Mouse (Mus musculus) limb, embryonic 11.5 days (tissue): ENCODE data around the gene Epb41l2. TPM values are rescaled to one million over a fixed set of nuclear protein-coding genes. Genes with fewer than 3 reads are reported as not detected.

Source experiments
- ATAC-seq: fragments of 200-750 bp; cut with Nextera tagmentation; 2 replicates; pipeline ENCODE4 v1.8.0; 2017; ENCODE audit warnings: low read depth; ENCODE audit not compliant: insufficient number of reproducible peaks, low FRiP score, low TSS enrichment
- DNase-seq: peaks from one replicate; pipeline ENCODE4 v3.0.0-alpha.2; 2015; ENCODE audit warnings: low spot score
- H3K27ac ChIP-seq: fragments of 300-500 bp; sonication (generic); replicated peaks from 2 replicates; pipeline ENCODE4 v1.5.1; 2014; ENCODE audit warnings: low read depth, mild to moderate bottlenecking, low read length
- H3K27me3 ChIP-seq: fragments of 300-500 bp; sonication (generic); 2 replicates; pipeline ENCODE4 v1.6.1; 2014; ENCODE audit warnings: mild to moderate bottlenecking, low read length, mixed read lengths; ENCODE audit not compliant: control insufficient read depth, insufficient read depth
- H3K36me3 ChIP-seq: fragments of 300-500 bp; sonication (generic); 2 replicates; pipeline ENCODE4 v1.6.1; 2014; ENCODE audit warnings: mild to moderate bottlenecking, low read length, moderate library complexity, mixed read lengths; ENCODE audit not compliant: control insufficient read depth, insufficient read depth
- H3K4me1 ChIP-seq: fragments of 300-500 bp; sonication (generic); 2 replicates; pipeline ENCODE4 v1.6.1; 2014; ENCODE audit warnings: low read length, mixed read lengths; ENCODE audit not compliant: control insufficient read depth, insufficient read depth
- H3K4me2 ChIP-seq: fragments of 300-500 bp; sonication (generic); 2 replicates; pipeline ENCODE4 v1.6.1; 2014; ENCODE audit warnings: low read depth, mild to moderate bottlenecking, moderate library complexity; ENCODE audit not compliant: severe bottlenecking
- H3K4me3 ChIP-seq: fragments of 300-500 bp; sonication (generic); 2 replicates; pipeline ENCODE4 v1.5.1; 2014; ENCODE audit warnings: low read depth, low read length
- H3K9ac ChIP-seq: fragments of 300-500 bp; sonication (generic); 2 replicates; pipeline ENCODE4 v1.6.1; 2014; ENCODE audit warnings: mild to moderate bottlenecking, low read length
- H3K9me3 ChIP-seq: fragments of 300-500 bp; sonication (generic); 2 replicates; pipeline ENCODE4 v1.6.1; 2016; ENCODE audit warnings: low read length; ENCODE audit not compliant: control insufficient read depth
- WGBS: fragments of 180-500 bp; shearing (Covaris S2); extraction: QIAGEN DNeasy Blood & Tissue Kit; methylation state at CpG from one replicate; pipeline ENCODE4 v1.1.7; 2014; 5-methylcytosine and 5-hydroxymethylcytosine counted together
- polyA plus RNA-seq: library from polyadenylated mRNA; unstranded; fragments of >200 nt; fragmentation: Nextera tagmentation; extraction: Ambion mirVana; gene quantifications from 2 replicates; pipeline ENCODE4 v1.2.1, GENCODE M21; 2014

Epb41l2 gene
- polyA plus RNA-seq, 1 experiment from 2014 or later: 91.6 TPM

DNA sequence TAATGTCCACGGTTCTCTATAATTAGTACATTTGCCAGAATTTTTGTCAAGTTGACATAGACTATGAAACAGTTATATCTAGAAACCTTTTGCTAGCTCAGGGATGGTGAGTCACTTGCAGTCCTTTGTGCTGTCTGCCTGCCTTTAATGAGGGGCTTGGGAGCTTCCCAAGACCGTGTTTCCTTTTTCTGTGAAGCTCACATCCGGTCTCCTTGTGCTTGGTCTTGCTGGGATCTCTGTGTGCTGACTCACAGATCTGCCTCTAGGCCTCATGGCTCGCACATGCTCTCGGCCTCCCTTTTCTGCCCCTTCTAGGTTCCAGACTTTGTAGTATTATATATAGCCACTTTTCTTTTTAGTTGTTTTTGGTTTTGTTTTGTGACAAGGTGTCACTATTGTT is 160.8 kb downstream of the Epb41l2 start:
- no peaks in the 10 kb centered on the region for H3K4me1 ChIP-seq
- H3K27ac ChIP-seq: no peak overlapping the region
- no peak for ATAC-seq
- H3K9ac ChIP-seq: no peak overlapping the region
- no peak overlapping the region for H3K4me3 ChIP-seq
- peaks cover 2% of the 10 kb centered on the region; the same call in 1 of the 2 replicates for H3K36me3 ChIP-seq
- WGBS: 91% methylated on average over 5 of the region's 5 CpGs
- no peak overlapping the region for H3K4me2 ChIP-seq
- no peaks in the 10 kb centered on the region for H3K9me3 ChIP-seq
- no peaks in the 10 kb centered on the region for H3K27me3 ChIP-seq
- DNase-seq: no peak

DNA sequence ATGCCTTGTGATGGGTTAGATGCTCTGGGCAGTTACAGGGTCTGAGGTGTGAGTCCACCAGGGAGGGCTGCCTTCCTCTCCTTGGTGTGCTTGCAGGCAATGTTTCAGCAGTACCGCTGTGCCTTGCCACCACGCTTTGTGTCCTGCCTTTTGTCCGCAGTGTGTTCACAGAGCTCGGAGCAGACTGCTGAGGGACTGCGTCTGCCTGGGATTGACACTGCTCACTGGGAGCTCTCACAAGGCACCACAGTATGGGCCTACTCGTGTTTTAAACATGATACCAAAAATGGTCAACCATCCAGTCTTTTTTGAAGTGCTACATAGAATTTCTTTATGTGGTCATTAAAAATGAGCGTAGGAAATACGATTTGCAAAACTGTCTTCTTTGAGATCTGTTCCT is 164.1 kb downstream of the Epb41l2 start:
- Histone ChIP-seq H3K36me3 (no peaks in the 10 kb centered on the region; the same call in 1 of the 2 replicates), H3K9ac (no peak overlapping the region), H3K4me1 (no peaks in the 10 kb centered on the region), H3K27me3 (no peaks in the 10 kb centered on the region), H3K9me3 (no peaks in the 10 kb centered on the region), H3K27ac (no peak overlapping the region), H3K4me2 (no peak overlapping the region), H3K4me3 (no peak overlapping the region)
- ATAC-seq (no peak), DNase-seq (no peak)
- WGBS: 91% methylated on average over 8 of the region's 8 CpGs

DNA sequence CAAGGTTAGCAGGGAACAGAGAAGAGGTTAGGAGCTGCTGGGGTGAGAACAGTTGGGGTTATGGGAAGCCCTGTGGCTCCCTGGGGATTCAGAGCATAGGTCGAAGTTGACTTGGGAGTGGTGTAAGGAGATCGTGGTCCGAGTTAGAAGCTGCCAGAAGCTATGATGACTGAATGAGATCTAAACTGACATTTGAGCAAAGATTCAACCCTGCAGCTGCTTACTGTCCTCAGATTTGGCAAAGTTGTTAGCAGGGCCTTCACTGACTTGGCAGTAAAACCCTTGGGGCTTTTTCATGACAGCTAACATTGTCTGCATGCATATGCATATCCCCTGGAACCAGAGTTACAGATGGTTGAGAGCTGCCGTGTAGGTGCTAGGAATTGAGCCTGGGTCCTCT is 166.6 kb downstream of the Epb41l2 start:
- Histone ChIP-seq H3K27me3 (no peaks in the 10 kb centered on the region), H3K4me3 (no peak overlapping the region), H3K4me2 (no peak overlapping the region), H3K9me3 (no peaks in the 10 kb centered on the region), H3K36me3 (no peaks in the 10 kb centered on the region; the same call in 1 of the 2 replicates), H3K4me1 (no peaks in the 10 kb centered on the region), H3K9ac (no peak overlapping the region), H3K27ac (no peak overlapping the region)
- ATAC-seq: no peak
- DNase-seq: no peak
- WGBS: 83% methylated on average over 4 of the region's 4 CpGs

DNA sequence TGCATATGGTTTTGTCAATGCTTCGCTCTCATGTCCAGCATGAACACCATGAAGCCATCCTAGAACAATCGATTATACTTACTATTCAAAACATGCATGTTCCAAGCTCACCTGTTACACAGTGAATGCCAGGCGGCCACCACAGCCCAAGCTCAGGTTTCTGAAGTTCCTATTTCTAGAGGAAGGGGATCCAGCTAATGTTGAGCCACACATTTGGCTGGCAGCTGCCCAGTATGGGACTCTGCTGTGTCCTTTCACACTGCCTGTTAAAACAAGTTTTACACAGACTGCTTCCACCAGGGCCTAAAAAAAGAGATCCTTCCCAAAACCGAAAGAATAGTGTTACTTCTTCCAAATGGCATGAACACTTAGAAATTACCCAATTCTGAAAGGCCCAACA is 167.0 kb downstream of the Epb41l2 start:
- Histone ChIP-seq H3K4me1 (no peaks in the 10 kb centered on the region), H3K9ac (no peak overlapping the region), H3K27ac (no peak overlapping the region), H3K4me3 (no peak overlapping the region), H3K4me2 (no peak overlapping the region), H3K27me3 (no peaks in the 10 kb centered on the region), H3K9me3 (no peaks in the 10 kb centered on the region), H3K36me3 (no peaks in the 10 kb centered on the region; the same call in 1 of the 2 replicates)
- 86% methylated on average over 4 of the region's 4 CpGs for WGBS
- no peak for DNase-seq
- no peak for ATAC-seq

DNA sequence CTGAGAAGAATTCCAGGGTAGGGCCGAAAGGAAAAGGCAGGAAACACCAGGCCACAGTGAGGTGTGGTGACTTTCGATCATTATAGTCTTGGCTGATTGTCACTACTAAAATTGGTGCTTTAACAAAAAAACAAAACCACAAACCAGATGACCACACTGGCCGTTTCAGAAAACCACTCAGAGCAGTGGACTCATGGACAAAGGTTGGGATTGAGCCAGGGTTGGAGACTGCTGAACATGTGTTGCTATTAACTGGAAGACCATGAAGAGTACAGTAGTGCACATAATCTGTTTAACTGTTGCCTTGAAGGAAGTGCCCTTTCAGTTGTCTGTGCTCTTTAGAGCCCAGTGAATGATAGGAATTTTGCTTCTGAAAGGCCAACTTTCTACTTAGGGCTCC is 167.5 kb downstream of the Epb41l2 start:
- H3K4me1 ChIP-seq: no peaks in the 10 kb centered on the region
- ATAC-seq: no peak
- no peak overlapping the region for H3K9ac ChIP-seq
- H3K27me3 ChIP-seq: no peaks in the 10 kb centered on the region
- H3K4me2 ChIP-seq: no peak overlapping the region
- no peak for DNase-seq
- no peaks in the 10 kb centered on the region; the same call in 1 of the 2 replicates for H3K36me3 ChIP-seq
- 89% methylated on average over 3 of the region's 3 CpGs for WGBS
- H3K9me3 ChIP-seq: no peaks in the 10 kb centered on the region
- H3K27ac ChIP-seq: no peak overlapping the region
- H3K4me3 ChIP-seq: no peak overlapping the region

DNA sequence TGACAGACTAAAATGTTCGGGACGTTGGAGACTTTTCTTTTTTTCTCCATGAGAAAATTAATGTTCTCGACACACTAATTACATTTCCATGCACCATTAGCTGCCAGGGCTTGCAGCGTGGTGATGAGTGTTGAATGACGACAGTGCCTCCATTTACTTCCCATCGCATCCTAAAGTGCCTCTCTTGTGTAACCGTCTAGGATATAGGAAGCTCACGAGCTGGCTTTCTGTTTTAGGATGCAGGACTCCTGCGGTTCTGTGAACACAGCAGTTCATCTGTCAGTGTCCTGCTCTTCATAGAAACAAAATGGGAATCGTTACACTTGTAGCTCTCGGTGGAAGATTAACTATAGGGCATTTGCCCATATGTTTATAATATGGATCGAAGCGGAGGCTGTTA is 171.7 kb downstream of the Epb41l2 start:
- Histone ChIP-seq H3K9ac (no peak overlapping the region), H3K4me2 (no peak overlapping the region), H3K27ac (no peak overlapping the region), H3K36me3 (no peaks in the 10 kb centered on the region), H3K27me3 (no peaks in the 10 kb centered on the region), H3K4me1 (no peaks in the 10 kb centered on the region), H3K9me3 (no peaks in the 10 kb centered on the region), H3K4me3 (no peak overlapping the region)
- DNase-seq (no peak), ATAC-seq (no peak)
- 69% methylated on average over 13 of the region's 13 CpGs for WGBS

DNA sequence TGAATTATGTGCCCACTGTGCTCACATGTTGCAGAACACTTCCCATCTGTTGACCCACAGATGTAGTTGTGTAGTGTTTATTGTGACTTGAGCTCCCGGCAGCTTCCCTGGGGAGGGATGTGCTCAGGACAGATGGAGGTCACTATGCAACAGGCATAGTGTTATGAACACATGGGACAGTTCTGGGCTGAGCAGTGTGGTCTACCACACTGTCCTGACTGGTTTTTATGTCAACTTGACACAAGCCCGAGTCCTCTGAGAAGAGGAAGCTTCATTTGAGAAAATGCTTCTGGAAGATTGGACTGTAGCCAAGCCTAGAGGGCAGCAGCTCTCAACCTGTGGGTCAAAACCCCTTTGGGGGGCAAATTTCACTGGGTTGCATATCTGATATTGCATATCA is 173.5 kb downstream of the Epb41l2 start:
- 88% methylated on average over 2 of the region's 2 CpGs for WGBS
- no peak overlapping the region for H3K9ac ChIP-seq
- no peak overlapping the region for H3K27ac ChIP-seq
- H3K4me3 ChIP-seq: no peak overlapping the region
- ATAC-seq (no peak), DNase-seq (no peak)
- no peaks in the 10 kb centered on the region for H3K9me3 ChIP-seq
- no peaks in the 10 kb centered on the region for H3K4me1 ChIP-seq
- H3K4me2 ChIP-seq: no peak overlapping the region
- no peaks in the 10 kb centered on the region for H3K36me3 ChIP-seq
- no peaks in the 10 kb centered on the region for H3K27me3 ChIP-seq

DNA sequence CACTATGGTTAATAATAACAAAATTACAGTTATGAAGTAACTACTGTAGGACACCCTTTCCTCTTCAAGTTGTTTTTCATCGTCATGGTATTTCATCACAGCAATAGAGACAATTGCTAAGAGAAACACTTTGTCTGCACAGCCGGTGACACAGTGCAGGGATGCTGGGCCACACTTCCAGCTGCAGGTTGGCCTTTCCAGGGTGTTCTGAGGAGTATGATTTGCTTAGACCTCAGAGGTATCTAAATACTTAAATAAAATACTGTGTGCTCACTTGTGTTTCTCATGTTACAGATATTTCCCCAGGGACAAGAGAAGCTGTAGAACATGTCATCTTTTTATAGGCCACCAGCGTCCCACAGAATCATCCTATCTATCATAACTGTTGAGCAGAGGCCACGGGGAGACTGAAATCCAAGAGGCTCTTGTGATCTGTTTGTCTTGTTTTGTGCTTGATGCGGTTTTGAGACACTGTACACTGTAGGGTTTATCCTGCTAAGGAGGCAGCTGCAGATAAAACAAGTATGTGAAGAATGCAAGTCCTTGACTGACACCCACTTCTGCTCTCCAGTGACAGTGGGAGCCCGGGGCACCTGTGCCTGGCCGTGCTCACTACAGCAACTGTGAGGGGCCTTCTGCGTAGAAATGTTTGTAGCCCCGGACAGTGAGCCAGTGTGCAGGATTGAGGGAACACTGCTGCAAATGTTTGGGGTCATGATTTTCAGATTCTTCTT is 174.1 kb downstream of the Epb41l2 start:
- no peak overlapping the region for H3K9ac ChIP-seq
- no peaks in the 10 kb centered on the region for H3K9me3 ChIP-seq
- no peaks in the 10 kb centered on the region for H3K4me1 ChIP-seq
- 83% methylated on average over 9 of the region's 9 CpGs for WGBS
- H3K4me2 ChIP-seq: no peak overlapping the region
- H3K27me3 ChIP-seq: no peaks in the 10 kb centered on the region
- DNase-seq (no peak), ATAC-seq (no peak)
- H3K27ac ChIP-seq: no peak overlapping the region
- H3K4me3 ChIP-seq: no peak overlapping the region
- no peaks in the 10 kb centered on the region for H3K36me3 ChIP-seq

DNA sequence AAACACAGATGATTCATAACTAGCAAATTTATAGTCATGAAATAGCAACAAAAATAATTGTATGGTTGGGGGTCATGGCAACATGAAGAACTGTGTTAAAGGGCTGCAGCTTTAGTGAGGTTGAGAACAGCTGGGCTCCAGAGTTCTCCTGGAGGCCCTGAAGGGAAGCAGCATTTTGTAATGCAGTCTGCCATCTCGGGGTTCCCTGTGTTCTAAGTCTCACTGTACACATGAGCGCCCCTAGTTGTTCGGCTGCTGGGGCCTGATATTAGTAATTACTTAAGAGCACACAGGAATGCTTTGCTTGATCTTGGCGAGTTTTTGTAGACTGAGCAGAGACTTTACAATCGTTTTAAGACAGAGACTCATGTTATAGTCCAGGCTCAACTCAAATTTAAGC is 174.9 kb downstream of the Epb41l2 start:
- ATAC-seq (no peak), DNase-seq (no peak)
- Histone ChIP-seq H3K9me3 (no peaks in the 10 kb centered on the region), H3K27ac (no peak overlapping the region), H3K36me3 (no peaks in the 10 kb centered on the region), H3K9ac (no peak overlapping the region), H3K4me3 (no peak overlapping the region), H3K4me2 (no peak overlapping the region), H3K27me3 (no peaks in the 10 kb centered on the region), H3K4me1 (no peaks in the 10 kb centered on the region)
- WGBS: 88% methylated on average over 5 of the region's 5 CpGs
